Mouse (Mus musculus) G1E (cell line): ENCODE measurements around the gene Mybph. TPM values are rescaled to one million over a fixed set of nuclear protein-coding genes. Genes with fewer than 3 reads are reported as not detected.

Experiments used
- ATAC-seq: 2 replicates; pipeline ENCODE4 v1.8.0; 2016; ENCODE audit warnings: mild to moderate bottlenecking; ENCODE audit not compliant: insufficient number of reproducible peaks, poor library complexity, low FRiP score, severe bottlenecking; ENCODE audit errors: extremely low read depth
- DNase-seq: peaks from one replicate; pipeline ENCODE4 v3.0.0; 2012; ENCODE audit warnings: low spot score
- H3K27me3 ChIP-seq: 2 replicates; pipeline ENCODE4 v1.6.1; 2012; ENCODE audit warnings: mild to moderate bottlenecking, low read length, inconsistent platforms; ENCODE audit not compliant: insufficient read depth
- H3K36me3 ChIP-seq: replicated peaks from 2 replicates; pipeline ENCODE3; 2012; ENCODE audit warnings: mild to moderate bottlenecking, inconsistent platforms
- H3K4me1 ChIP-seq: 2 replicates; pipeline ENCODE4 v1.6.1; 2012; ENCODE audit warnings: low read depth, low read length, inconsistent platforms, mixed read lengths; ENCODE audit not compliant: insufficient read depth
- H3K4me3 ChIP-seq: 2 replicates; pipeline ENCODE4 v1.5.1; 2012; ENCODE audit warnings: low read depth, mild to moderate bottlenecking, inconsistent platforms, low read length, moderate library complexity, mixed read lengths
- H3K9me3 ChIP-seq: replicated peaks from 2 replicates; pipeline ENCODE4 v1.6.1; 2012; ENCODE audit warnings: inconsistent platforms
- CTCF ChIP-seq: IDR thresholded peaks from 2 replicates; pipeline ENCODE4 v1.5.1; 2012; ENCODE audit warnings: low read depth, low read length, inconsistent platforms, mixed read lengths
- GATA1 ChIP-seq: IDR thresholded peaks from 2 replicates; pipeline ENCODE4 v1.6.1; 2012; ENCODE audit warnings: borderline replicate concordance, low read length, inconsistent platforms, mixed read lengths
- GATA2 ChIP-seq: IDR thresholded peaks from 2 replicates; pipeline ENCODE4 v1.6.1; 2012; ENCODE audit warnings: low read depth, low read length, inconsistent platforms, borderline replicate concordance
- POLR2AphosphoS5 ChIP-seq: IDR thresholded peaks from 2 replicates; pipeline ENCODE4 v1.6.1; 2012; ENCODE audit warnings: low read depth, low read length, inconsistent platforms; ENCODE audit not compliant: insufficient replicate concordance
- TAL1 ChIP-seq: conservative IDR thresholded peaks from 2 replicates; pipeline ENCODE4 v1.6.1; 2012; ENCODE audit warnings: low read depth, low read length, inconsistent platforms, mixed read lengths
- polyA plus RNA-seq: library from polyadenylated mRNA; stranded (reverse); fragments of >175 nt; gene quantifications from 2 replicates; pipeline ENCODE4 v1.2.3, GENCODE M21; 2012
- total RNA-seq, 2 experiments: library from RNA; stranded (forward) in 1 of 2; stranded (reverse) in 1 of 2; fragments of 200-1000 nt in 1 of 2; fragments of >200 nt in 1 of 2; fragmentation: Nextera tagmentation in 1 of 2; gene quantifications; 2 replicates each; pipeline ENCODE4 v1.2.3; 2014 to 2017

Gene Mybph
- total and polyA plus RNA-seq, 3 experiments = 0.05 TPM; not detected in 2

DNA sequence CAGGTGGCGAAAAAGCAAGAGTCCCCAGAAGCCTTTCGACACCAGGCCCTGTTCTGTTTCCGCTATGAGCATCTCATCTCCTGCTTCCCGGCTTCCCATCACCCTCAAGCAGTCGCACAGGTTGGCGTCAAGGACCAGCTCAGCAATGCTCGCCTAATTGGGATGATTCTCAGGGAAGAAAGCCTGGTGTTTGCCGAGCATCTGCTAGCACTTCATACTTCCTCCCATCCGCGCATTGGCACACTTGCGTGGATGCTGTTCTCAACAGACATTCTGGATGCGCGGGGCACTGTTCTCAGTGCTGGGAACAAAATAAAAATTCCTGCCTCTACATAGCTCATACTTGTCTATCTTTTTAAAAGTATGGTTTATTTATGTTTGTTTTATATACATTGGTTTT lies 11.0 kb downstream of the Mybph start:
- Histone ChIP-seq H3K9me3 (peaks cover 4% of the 10 kb centered on the region; the same call in 1 of the 2 replicates), H3K36me3 (no peaks in the 10 kb centered on the region), H3K27me3 (peaks cover 45% of the 10 kb centered on the region), H3K4me3 (no peak overlapping the region), H3K4me1 (no peaks in the 10 kb centered on the region)
- ATAC-seq (no peak), DNase-seq (no peak)
- TF ChIP-seq POLR2AphosphoS5 (no peak), GATA1 (no peak), TAL1 (no peak), GATA2 (no peak), CTCF (no peak)

DNA sequence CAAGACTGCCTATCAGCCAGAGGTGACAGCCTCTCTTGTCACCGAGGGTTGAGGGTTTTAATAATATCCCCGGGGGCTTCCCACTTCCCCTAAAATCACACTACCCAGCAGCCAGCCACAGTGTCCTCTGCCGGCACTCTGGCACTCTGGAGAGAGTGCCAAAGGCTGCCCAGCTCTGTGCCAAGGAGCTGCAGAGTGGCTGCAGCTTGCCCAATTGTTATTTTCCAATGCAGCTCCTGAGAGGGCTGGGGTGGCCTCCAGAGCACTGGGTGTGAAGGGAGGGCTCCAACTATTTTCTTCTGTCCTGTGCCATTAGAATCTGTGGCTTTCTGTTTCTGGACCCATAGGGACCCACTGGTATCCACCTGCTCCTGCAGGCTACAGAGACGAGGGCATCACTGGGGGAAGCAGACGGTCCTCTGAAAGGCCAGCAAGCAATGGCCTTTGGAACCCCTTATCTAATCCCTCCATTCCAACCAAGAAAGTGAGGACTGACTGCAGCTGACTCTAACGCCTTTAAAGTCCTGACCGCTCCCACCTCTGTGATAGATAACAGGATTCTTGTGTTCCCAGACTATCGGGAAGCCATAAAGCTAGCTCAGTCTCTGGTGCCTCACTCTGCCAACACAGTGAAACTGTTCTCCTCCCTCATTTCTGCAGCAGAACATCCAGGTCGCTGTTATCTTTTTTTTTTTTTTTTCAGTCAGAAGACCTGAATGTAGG lies 12.2 kb downstream of the Mybph start:
- TF ChIP-seq POLR2AphosphoS5 (no peak), CTCF (no peak), TAL1 (no peak), GATA2 (no peak), GATA1 (no peak)
- no peak for ATAC-seq
- Histone ChIP-seq H3K4me1 (no peaks in the 10 kb centered on the region), H3K9me3 (peaks cover 4% of the 10 kb centered on the region; the same call in 1 of the 2 replicates), H3K36me3 (no peaks in the 10 kb centered on the region), H3K4me3 (no peak overlapping the region), H3K27me3 (peaks cover 38% of the 10 kb centered on the region)
- DNase-seq = no peak

DNA sequence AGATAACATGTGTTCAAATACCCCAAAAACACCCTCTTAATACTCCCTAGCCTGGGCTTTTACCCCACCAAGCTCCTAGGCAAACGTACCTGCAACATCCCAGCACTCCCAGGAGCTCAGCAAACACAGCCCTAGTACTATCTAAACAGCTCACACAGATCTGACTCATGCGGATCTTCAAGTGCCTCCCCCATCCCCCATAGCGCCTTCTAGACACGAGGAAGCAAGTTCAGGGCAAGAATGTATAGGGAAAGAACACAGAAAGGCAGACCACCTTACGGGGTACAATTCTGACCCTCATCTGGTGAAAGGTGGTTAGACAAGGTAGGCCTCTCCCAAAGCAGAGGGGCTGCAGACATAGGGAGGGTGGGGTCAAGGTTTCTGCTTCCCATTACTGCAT lies 12.8 kb downstream of the Mybph start:
- Histone ChIP-seq H3K27me3 (peaks cover 44% of the 10 kb centered on the region), H3K36me3 (no peaks in the 10 kb centered on the region), H3K4me3 (no peak overlapping the region), H3K4me1 (no peaks in the 10 kb centered on the region), H3K9me3 (peaks cover 4% of the 10 kb centered on the region; the same call in 1 of the 2 replicates)
- ATAC-seq (no peak), DNase-seq (no peak)
- TF ChIP-seq CTCF = no peak
- TF ChIP-seq GATA1 = no peak
- no peak for TF ChIP-seq TAL1
- no peak for TF ChIP-seq POLR2AphosphoS5
- TF ChIP-seq GATA2 = no peak

DNA sequence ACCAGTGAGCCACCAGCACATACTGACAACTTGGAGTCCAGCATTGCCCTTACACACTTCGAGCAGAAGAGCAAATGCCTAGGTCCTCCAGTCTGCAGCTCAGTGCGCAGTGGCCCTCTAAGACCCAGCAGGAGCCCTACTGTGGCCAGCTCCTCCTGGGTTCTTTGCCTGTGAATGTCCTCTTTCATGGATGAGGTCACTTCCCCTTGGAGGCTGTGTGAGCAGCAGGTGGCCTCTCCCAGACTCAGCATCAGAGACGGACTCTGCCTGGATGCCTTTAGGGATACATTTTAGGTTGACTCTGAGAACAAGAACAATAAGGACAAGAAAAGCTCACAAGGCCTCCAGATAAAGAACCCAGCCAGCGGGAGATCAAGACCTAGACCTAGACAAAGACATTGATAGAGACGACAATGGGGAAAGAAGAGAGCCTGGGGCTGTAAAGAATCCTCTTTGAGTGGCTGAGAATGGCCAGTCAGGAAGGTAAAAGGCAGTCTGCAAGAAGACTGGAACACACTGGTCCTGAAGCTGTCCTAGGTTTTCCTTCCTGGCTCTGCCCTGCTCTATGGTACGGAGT lies 17.0 kb downstream of the Mybph start:
- Histone ChIP-seq H3K4me1 (no peaks in the 10 kb centered on the region), H3K36me3 (no peaks in the 10 kb centered on the region), H3K4me3 (no peak overlapping the region), H3K9me3 (peaks cover 4% of the 10 kb centered on the region; the same call in 1 of the 2 replicates), H3K27me3 (peaks cover 51% of the 10 kb centered on the region)
- ATAC-seq = no peak
- DNase-seq = no peak
- TF ChIP-seq POLR2AphosphoS5 = no peak
- no peak for TF ChIP-seq GATA2
- TF ChIP-seq GATA1 = no peak
- TF ChIP-seq CTCF = no peak
- no peak for TF ChIP-seq TAL1

DNA sequence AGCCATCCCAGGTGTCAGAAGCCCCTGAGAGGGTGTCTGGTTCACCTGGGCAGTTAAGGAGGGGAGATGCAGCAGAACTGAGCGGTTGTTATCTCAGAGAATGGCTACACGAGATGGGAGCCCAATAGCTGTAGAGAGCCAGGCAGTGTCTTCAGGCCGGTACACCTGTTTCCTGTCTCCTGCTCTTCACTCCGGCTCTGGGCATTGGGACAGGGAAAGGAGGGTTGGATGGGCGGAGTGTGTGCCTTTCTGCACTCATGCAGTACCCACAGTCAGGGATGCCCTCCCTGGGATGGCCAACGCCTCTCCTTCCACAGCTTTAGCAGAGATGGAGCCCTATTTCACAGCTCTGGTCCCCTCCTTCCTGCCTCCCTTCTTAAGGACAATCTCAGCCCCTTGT lies 17.8 kb downstream of the Mybph start:
- DNase-seq (no peak), ATAC-seq (no peak)
- peaks cover 53% of the 10 kb centered on the region for H3K27me3 ChIP-seq
- no peaks in the 10 kb centered on the region for H3K36me3 ChIP-seq
- H3K4me3 ChIP-seq = no peak overlapping the region
- no peaks in the 10 kb centered on the region for H3K4me1 ChIP-seq
- TF ChIP-seq GATA2 (no peak), TAL1 (no peak)
- H3K9me3 ChIP-seq = peaks cover 4% of the 10 kb centered on the region; the same call in 1 of the 2 replicates

DNA sequence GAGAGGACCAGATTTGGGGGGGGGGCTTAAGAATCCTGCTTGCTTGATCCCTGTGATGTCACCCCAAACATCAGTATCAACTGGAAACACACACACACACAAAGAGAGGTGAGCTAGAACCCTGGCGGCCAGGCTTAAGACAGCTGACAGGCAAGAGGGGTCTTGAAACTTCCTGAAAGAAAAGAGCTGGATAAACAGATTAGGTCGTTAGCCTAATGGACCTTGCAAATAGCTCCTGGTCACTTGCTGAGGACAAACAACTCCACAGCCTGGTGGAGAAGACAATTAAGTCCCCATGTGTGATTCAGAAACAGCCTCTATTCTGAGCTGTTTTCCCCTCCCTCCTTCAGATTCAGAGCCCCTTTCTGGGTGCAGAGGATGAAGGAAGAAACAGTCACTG lies 18.4 kb downstream of the Mybph start:
- no peak for ATAC-seq
- Histone ChIP-seq H3K4me3 (no peak overlapping the region), H3K36me3 (no peaks in the 10 kb centered on the region), H3K27me3 (peaks cover 54% of the 10 kb centered on the region), H3K4me1 (no peaks in the 10 kb centered on the region), H3K9me3 (peaks cover 4% of the 10 kb centered on the region; the same call in 1 of the 2 replicates)
- DNase-seq = no peak
- no peak for TF ChIP-seq CTCF
- TF ChIP-seq GATA2 = no peak
- no peak for TF ChIP-seq TAL1
- no peak for TF ChIP-seq GATA1
- TF ChIP-seq POLR2AphosphoS5 = no peak

DNA sequence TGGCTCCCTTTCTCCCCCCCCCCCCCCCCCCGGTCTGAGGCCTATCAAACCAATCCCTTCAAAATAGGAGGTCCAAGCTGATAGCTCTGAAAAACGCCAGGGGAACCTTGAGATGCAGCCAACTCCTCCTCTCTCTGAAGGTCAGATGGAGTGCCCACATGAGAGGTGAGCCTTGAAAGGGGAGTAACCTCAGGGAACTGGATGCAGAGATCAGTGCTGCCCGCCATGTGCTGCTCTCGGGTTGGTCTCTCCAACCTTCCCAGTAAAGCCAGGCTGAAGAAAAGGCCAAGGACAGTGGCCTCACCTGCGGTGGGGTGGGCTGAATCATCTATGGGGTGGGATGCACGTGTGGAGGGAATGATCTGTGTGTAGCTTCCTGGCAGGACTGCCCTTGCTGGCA lies 19.1 kb downstream of the Mybph start:
- DNase-seq (no peak), ATAC-seq (no peak)
- Histone ChIP-seq H3K9me3 (peaks cover 4% of the 10 kb centered on the region; the same call in 1 of the 2 replicates), H3K36me3 (no peaks in the 10 kb centered on the region), H3K4me1 (no peaks in the 10 kb centered on the region), H3K27me3 (peaks cover 58% of the 10 kb centered on the region), H3K4me3 (no peak overlapping the region)
- TF ChIP-seq GATA1 = no peak
- TF ChIP-seq TAL1 = no peak
- TF ChIP-seq CTCF = no peak
- TF ChIP-seq POLR2AphosphoS5 = no peak
- no peak for TF ChIP-seq GATA2
